Mouse (Mus musculus) brain, embryonic 14.5 days (tissue): ENCODE data around the gene Runx2.

Source experiments
- CTCF ChIP-seq: fragments of 200-500 bp; IDR thresholded peaks from 2 replicates; pipeline ENCODE4 v1.5.1; 2012; ENCODE audit warnings: inconsistent platforms, mild to moderate bottlenecking, moderate library complexity, borderline replicate concordance; ENCODE audit not compliant: insufficient read depth, insufficient read length; ENCODE audit errors: extremely low read depth
- POLR2A ChIP-seq: fragments of 200-500 bp; IDR thresholded peaks from 2 replicates; pipeline ENCODE4 v1.6.1; 2012; ENCODE audit warnings: mild to moderate bottlenecking, inconsistent platforms, borderline replicate concordance; ENCODE audit not compliant: poor library complexity, insufficient read depth, insufficient read length, severe bottlenecking; ENCODE audit errors: extremely low read depth

DNA sequence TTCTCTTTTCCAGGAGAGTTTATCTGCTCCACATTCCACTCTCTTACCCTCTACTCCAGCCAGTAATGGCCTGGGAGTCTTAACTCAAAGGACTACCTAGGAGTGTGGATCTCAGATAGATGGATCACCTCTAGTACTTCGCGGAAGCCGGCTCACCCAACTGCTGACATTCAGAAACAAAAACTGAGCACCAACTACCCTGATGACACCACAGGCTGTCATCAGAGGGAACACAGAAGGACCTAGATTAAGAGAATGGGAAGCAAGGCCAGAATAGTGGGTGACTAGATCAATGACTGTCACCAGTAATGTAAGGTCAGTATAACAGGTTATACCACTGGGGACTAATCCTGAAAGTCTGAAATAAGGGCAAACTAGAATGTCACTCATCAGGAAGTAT, 106.6 kb downstream of the Runx2 start:
- TF ChIP-seq POLR2A, result no peak
- no peak for TF ChIP-seq CTCF
